Mouse (Mus musculus): ENCODE measurements at regions not wholly inside any gene's neighbourhood (a gene's known extent, or its start where the extent isn't known, plus 50 kb on each side); places are given as distances from the start of the nearest gene placed in this dataset.

DNA sequence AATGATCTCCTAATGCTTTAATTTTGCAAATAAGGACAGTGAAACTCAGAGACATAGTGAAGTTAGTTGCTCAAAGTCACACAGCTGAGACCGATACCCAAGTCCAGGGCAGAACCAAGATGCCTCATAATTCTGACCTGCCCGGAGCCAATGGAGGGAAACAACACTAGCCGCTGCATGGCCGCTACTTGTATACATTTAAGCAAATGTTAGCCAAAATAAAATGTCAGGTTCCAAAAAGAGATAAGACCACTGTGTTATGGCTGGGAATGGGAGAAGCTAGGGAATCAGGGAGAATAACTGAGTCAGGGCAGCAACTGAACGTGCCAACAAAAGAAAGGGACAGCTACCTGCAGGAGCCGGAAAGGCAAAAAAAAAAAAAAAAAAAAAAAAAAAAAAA lies 97.4 kb downstream of the Dad1 start:
- WGBS = 83% methylated on average over 6 of the region's 6 CpGs
- ATAC-seq (replicated peaks; ENCODE audit: low FRiP score) = no peak
- Histone ChIP-seq H3K27me3 (replicated peaks; ENCODE audit: control insufficient read depth, insufficient read depth, low read length) (0 out of 2 replicates have a peak, but pooled peaks cover 2% of the 10 kb centered on the region), H3K4me3 (ENCODE audit: low read depth, low read length) (no peak overlapping the region), H3K27ac (ENCODE audit: low read depth, low read length) (no peak overlapping the region), H3K9ac (ENCODE audit: low read depth, low read length) (no peak overlapping the region), H3K4me2 (no peak overlapping the region), H3K9me3 (ENCODE audit: control insufficient read depth, low read length) (no peaks in the 10 kb centered on the region), H3K36me3 (ENCODE audit: control insufficient read depth, insufficient read depth, low read length) (no peaks in the 10 kb centered on the region), H3K4me1 (replicated peaks; ENCODE audit: control insufficient read depth, insufficient read depth, low read length) (peaks cover 11% of the 10 kb centered on the region)
- DNase-seq (ENCODE audit: low spot score) = no peak

DNA sequence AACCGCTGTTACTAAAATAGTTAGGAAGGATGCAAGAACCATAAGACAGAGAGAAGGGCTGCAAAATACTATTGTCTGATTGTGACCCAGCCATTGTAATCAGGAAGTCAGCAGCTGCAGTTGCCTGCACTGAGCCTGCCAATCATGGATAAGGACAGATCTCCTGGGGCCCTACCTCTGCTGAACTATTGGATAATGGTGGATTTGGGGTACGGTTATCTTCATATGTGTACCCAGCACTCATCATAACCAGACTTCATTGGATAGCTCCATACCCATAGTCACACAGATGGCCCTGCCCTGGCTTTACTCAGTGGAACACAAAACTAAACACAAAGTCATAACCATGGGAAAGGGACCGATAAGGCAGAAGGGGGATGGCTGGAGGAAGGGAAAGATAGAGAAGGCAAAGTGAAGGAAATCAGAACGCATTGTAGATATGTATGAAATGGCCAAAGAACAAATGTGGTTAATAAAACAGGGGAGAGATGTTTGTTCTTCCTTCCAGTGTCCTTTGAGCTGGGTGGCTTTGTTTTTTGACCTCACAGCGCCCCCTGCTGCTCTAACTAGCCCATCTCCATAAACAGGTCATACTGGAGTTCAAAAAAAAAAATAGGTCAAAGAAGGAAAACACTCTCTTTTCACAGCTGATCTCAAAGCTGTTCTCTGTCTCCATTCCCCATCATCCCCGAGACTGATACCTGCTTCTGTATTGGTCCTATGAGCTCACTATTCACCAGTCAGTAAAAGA lies 101.2 kb downstream of the Dad1 start:
- WGBS = 34% methylated on average over 6 of the region's 6 CpGs
- Histone ChIP-seq H3K9me3 (ENCODE audit: control insufficient read depth, low read length) (no peaks in the 10 kb centered on the region), H3K9ac (ENCODE audit: low read depth, low read length) (no peak overlapping the region), H3K36me3 (ENCODE audit: control insufficient read depth, insufficient read depth, low read length) (no peaks in the 10 kb centered on the region), H3K27me3 (replicated peaks; ENCODE audit: control insufficient read depth, insufficient read depth, low read length) (0 out of 2 replicates have a peak, but pooled peaks cover 2% of the 10 kb centered on the region), H3K4me1 (replicated peaks; ENCODE audit: control insufficient read depth, insufficient read depth, low read length) (peaks cover 11% of the 10 kb centered on the region), H3K4me2 (no peak overlapping the region), H3K4me3 (ENCODE audit: low read depth, low read length) (no peak overlapping the region), H3K27ac (ENCODE audit: low read depth, low read length) (no peak overlapping the region; the same call in 1 of the 2 replicates)
- DNase-seq (ENCODE audit: low spot score) = peak; percentile 48
- peak; percentile 98 for ATAC-seq (replicated peaks; ENCODE audit: low FRiP score)

DNA sequence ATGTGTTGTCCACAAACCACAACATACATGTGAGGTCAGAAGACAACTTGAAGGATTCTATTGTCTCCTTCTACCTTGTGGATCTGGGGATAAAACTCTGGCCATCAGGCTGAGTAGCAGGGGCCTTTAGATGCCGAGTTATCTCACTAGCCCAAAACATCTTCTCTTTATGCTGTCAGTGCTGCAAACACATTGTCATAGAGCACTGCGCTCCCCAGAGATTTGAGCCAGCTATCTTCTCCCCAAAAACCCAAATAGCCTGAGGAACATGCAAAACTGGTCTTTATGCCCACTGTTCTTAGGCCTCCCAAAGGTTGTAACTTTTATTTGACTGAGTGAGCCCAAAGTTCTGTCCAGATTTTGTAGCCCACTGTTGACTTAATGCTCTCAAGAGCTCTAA lies 102.0 kb downstream of the Dad1 start:
- Histone ChIP-seq H3K4me1 (replicated peaks; ENCODE audit: control insufficient read depth, insufficient read depth, low read length) (peaks cover 11% of the 10 kb centered on the region), H3K4me3 (ENCODE audit: low read depth, low read length) (no peak overlapping the region), H3K9ac (ENCODE audit: low read depth, low read length) (no peak overlapping the region), H3K36me3 (ENCODE audit: control insufficient read depth, insufficient read depth, low read length) (no peaks in the 10 kb centered on the region), H3K4me2 (no peak overlapping the region), H3K27me3 (replicated peaks; ENCODE audit: control insufficient read depth, insufficient read depth, low read length) (0 out of 2 replicates have a peak, but pooled peaks cover 2% of the 10 kb centered on the region), H3K9me3 (ENCODE audit: control insufficient read depth, low read length) (no peaks in the 10 kb centered on the region), H3K27ac (ENCODE audit: low read depth, low read length) (no peak overlapping the region)
- DNase-seq (ENCODE audit: low spot score) = peak; percentile 23
- no peak for ATAC-seq (replicated peaks; ENCODE audit: low FRiP score)
- 70% methylated on average over 2 of the region's 2 CpGs for WGBS

DNA sequence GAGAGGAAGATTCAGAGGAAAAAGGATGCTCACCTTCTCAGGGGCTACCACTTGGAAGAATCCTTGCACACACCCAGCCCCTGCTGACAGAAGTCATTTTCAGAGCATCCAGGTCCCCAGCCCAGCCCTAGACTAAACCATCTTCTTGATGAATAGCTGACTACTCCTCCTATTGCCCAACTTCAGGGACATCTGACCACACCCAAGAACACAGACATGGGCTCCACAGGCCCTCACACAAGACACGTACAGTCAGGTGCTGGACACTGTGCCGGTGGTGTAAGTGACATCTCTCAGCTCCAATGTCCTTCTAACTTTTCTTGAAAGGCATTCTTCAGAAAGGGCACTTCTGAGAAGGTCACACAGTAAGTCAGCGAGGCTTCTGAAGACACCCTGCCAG lies 102.6 kb downstream of the Dad1 start:
- H3K4me1 ChIP-seq (replicated peaks; ENCODE audit: control insufficient read depth, insufficient read depth, low read length) = peaks cover 11% of the 10 kb centered on the region
- H3K9me3 ChIP-seq (ENCODE audit: control insufficient read depth, low read length) = no peaks in the 10 kb centered on the region
- H3K4me2 ChIP-seq = no peak overlapping the region
- H3K36me3 ChIP-seq (ENCODE audit: control insufficient read depth, insufficient read depth, low read length) = no peaks in the 10 kb centered on the region
- 71% methylated on average over 3 of the region's 3 CpGs for WGBS
- H3K27ac ChIP-seq (ENCODE audit: low read depth, low read length) = no peak overlapping the region
- no peaks in the 10 kb centered on the region for H3K27me3 ChIP-seq (replicated peaks; ENCODE audit: control insufficient read depth, insufficient read depth, low read length)
- ATAC-seq (replicated peaks; ENCODE audit: low FRiP score) = no peak
- H3K4me3 ChIP-seq (ENCODE audit: low read depth, low read length) = no peak overlapping the region
- peak; percentile 20 for DNase-seq (ENCODE audit: low spot score)
- H3K9ac ChIP-seq (ENCODE audit: low read depth, low read length) = no peak overlapping the region

DNA sequence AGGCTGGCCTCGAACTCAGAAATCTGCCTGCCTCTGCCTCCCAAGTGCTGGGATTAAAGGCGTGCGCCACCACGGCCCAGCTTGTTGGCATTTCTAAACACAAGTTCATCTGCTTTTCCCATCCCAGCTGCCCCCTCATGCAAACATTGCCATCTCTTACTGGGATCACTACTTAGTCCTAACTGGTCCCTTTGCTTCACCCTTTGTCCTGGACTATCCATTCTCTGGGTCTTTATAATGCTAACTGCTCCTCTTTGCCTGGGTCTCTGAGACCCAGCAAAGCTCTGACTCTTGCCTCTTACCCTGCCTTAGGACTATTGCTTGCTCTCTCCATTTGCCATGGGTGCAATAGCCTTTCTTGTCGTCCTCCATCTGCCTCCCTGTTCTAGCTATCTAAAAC lies 103.7 kb downstream of the Dad1 start:
- ATAC-seq (replicated peaks; ENCODE audit: low FRiP score) = no peak
- peaks cover 11% of the 10 kb centered on the region for H3K4me1 ChIP-seq (replicated peaks; ENCODE audit: control insufficient read depth, insufficient read depth, low read length)
- no peak overlapping the region for H3K4me3 ChIP-seq (ENCODE audit: low read depth, low read length)
- no peaks in the 10 kb centered on the region for H3K9me3 ChIP-seq (ENCODE audit: control insufficient read depth, low read length)
- H3K27me3 ChIP-seq (replicated peaks; ENCODE audit: control insufficient read depth, insufficient read depth, low read length) = no peaks in the 10 kb centered on the region
- H3K4me2 ChIP-seq = no peak overlapping the region
- no peak overlapping the region for H3K9ac ChIP-seq (ENCODE audit: low read depth, low read length)
- no peaks in the 10 kb centered on the region for H3K36me3 ChIP-seq (ENCODE audit: control insufficient read depth, insufficient read depth, low read length)
- no peak for DNase-seq (ENCODE audit: low spot score)
- WGBS = 83% methylated on average over 5 of the region's 5 CpGs
- no peak overlapping the region for H3K27ac ChIP-seq (ENCODE audit: low read depth, low read length)

DNA sequence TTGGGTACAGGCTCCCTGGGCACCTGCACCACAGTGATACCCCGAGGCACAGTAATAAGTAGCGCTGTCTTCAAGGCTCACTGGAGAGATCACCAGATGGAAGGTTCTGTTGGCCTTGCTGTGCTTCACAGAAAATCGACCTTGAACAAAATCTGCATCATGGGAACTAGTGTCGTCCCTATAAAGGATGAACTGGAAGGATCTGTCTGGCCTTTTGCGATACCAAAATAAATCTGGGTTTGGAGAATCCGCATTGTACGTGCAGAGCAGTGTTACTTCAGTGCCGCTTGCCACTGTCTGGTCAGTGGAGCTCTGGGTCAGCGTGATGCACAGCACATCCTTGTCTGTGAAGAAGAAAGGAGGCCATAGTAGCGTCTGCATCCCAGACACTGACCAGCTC lies 105.3 kb downstream of the Dad1 start:
- H3K4me2 ChIP-seq = no peak overlapping the region
- H3K4me1 ChIP-seq (replicated peaks; ENCODE audit: control insufficient read depth, insufficient read depth, low read length) = peaks cover 11% of the 10 kb centered on the region
- WGBS = 86% methylated on average over 10 of the region's 10 CpGs
- DNase-seq (ENCODE audit: low spot score) (peak; percentile 27), ATAC-seq (replicated peaks; ENCODE audit: low FRiP score) (no peak)
- H3K27me3 ChIP-seq (replicated peaks; ENCODE audit: control insufficient read depth, insufficient read depth, low read length) = no peaks in the 10 kb centered on the region
- no peaks in the 10 kb centered on the region for H3K9me3 ChIP-seq (ENCODE audit: control insufficient read depth, low read length)
- no peak overlapping the region for H3K4me3 ChIP-seq (ENCODE audit: low read depth, low read length)
- no peak overlapping the region for H3K9ac ChIP-seq (ENCODE audit: low read depth, low read length)
- H3K36me3 ChIP-seq (ENCODE audit: control insufficient read depth, insufficient read depth, low read length) = no peaks in the 10 kb centered on the region
- no peak overlapping the region for H3K27ac ChIP-seq (ENCODE audit: low read depth, low read length)

DNA sequence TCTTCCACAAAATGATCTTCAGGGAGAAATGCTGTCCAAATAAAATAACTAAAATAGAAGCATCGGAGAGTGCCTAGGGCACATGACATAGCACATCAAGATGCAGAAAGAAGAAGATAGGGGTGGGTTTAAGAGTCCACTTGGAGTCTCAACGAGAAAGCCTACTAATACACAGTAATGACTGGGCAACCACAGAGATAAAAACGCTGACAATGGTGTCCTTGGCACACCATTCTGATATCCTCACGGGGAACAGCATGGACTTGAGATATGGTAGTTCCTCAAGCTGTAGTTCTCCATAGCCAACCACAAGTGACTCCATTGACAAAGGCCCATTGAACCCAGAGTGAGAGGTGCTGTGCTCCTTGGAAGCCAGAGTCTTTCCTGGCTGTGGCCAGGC lies 105.8 kb downstream of the Dad1 start:
- Histone ChIP-seq H3K4me2 (no peak overlapping the region), H3K9ac (ENCODE audit: low read depth, low read length) (no peak overlapping the region), H3K4me1 (replicated peaks; ENCODE audit: control insufficient read depth, insufficient read depth, low read length) (peaks cover 9% of the 10 kb centered on the region), H3K36me3 (ENCODE audit: control insufficient read depth, insufficient read depth, low read length) (no peaks in the 10 kb centered on the region), H3K27ac (ENCODE audit: low read depth, low read length) (no peak overlapping the region), H3K9me3 (ENCODE audit: control insufficient read depth, low read length) (no peaks in the 10 kb centered on the region), H3K4me3 (ENCODE audit: low read depth, low read length) (no peak overlapping the region), H3K27me3 (replicated peaks; ENCODE audit: control insufficient read depth, insufficient read depth, low read length) (no peaks in the 10 kb centered on the region)
- no peak for DNase-seq (ENCODE audit: low spot score)
- ATAC-seq (replicated peaks; ENCODE audit: low FRiP score) = no peak
- WGBS = 57% methylated on average over 4 of the region's 4 CpGs

DNA sequence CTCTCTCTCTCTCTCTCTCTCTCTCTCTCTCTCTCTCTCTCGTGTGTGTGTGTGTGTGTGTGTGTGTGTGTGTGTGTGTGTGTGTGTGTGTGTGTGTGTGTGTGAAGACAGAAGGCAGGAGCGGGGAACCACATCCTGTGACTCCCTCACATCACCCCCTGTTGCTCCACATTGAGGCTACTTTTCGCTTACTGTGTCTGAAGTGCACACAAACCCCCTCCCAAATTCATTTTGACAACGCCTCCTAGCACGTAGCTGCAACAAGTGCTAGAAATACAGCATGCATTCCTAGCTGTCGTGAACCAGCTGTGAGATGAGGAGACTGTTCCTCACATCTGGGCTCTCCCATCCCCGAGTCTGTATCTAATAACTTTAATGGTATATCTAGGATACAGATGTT lies 106.4 kb downstream of the Dad1 start:
- DNase-seq (ENCODE audit: low spot score) (peak; percentile 20), ATAC-seq (replicated peaks; ENCODE audit: low FRiP score) (no peak)
- Histone ChIP-seq H3K4me3 (ENCODE audit: low read depth, low read length) (no peak overlapping the region), H3K27ac (ENCODE audit: low read depth, low read length) (no peak overlapping the region), H3K27me3 (replicated peaks; ENCODE audit: control insufficient read depth, insufficient read depth, low read length) (no peaks in the 10 kb centered on the region), H3K36me3 (ENCODE audit: control insufficient read depth, insufficient read depth, low read length) (no peaks in the 10 kb centered on the region), H3K9me3 (ENCODE audit: control insufficient read depth, low read length) (no peaks in the 10 kb centered on the region), H3K4me1 (replicated peaks; ENCODE audit: control insufficient read depth, insufficient read depth, low read length) (peaks cover 5% of the 10 kb centered on the region), H3K4me2 (no peak overlapping the region), H3K9ac (ENCODE audit: low read depth, low read length) (no peak overlapping the region)
- WGBS = 84% methylated on average over 6 of the region's 7 CpGs
